Mouse (Mus musculus): ENCODE measurements at regions not wholly inside any gene's neighbourhood (a gene's known extent, or its start where the extent isn't known, plus 50 kb on each side); places are given as distances from the start of the nearest gene placed in this dataset.
"Not testable (repeated sequence)": the region's sequence is repeated elsewhere in the genome, so short reads cannot be mapped to it uniquely, and the experiment has no call there.

DNA sequence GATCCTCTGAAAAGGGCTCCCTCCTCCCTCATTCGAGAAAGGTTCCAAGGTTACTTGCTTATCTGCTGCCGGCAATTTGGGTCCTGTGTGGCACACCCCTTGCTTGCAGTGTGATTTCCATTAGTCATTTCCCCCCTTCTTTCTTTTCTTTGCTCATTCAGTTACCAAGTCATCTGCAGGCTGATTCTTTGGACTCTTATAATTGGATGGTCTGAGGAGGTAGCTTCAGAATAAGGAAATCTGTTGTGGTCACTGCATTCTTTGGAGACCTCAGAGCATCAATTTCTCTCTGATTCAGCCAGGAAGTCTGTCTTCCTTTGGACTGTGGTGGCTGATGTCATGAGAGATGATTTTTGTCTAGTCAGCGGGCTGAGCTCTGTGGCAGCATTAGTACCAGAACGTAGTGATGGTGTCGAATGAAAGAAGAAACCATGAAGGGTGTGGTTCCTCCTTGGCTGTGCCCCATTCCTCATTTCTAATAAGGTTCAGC, 91.4 kb upstream of the Mdm1 start:
- DNase-seq (ENCODE audit: low read depth): no peak

DNA sequence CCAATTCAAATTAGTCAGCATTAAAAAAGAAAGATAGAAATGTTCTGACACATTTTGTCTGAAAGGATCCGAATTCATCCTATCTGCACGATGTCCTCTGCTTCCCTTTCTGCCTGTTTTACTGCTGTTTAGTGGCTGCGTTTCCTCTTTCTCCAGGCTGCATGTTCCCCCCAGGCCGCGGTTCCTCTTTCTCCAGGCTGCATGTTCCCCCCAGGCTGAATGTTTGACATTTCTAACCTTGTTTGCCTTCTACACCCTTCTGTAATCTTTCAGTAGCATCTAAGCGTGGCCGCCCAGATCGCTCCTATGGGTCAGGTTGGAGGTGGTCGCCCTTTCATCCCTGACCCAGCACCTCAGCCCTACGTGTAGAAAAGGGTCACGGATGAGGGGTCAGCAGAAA, 89.6 kb upstream of the Mdm1 start:
- DNase-seq (ENCODE audit: low read depth): no peak

DNA sequence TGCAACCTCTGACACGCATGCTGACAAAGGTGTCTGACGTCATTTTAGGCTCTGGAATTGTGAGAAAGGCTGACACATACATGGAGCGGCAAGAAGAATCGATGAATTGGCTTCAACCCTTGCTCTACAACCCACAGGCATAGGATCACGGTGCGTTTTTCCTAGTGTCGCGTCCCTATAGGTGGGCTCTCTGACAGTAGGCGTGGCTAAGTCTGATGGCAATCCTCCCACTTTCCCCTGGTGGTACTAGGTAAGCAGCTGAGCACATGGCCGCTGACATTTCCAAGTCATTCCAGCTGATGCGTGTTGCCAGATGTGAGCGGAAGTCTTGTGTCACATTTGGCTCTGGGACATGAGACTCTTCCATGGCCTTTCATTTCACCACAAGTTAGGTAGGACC, 89.1 kb upstream of the Mdm1 start:
- DNase-seq (ENCODE audit: low read depth): no peak

DNA sequence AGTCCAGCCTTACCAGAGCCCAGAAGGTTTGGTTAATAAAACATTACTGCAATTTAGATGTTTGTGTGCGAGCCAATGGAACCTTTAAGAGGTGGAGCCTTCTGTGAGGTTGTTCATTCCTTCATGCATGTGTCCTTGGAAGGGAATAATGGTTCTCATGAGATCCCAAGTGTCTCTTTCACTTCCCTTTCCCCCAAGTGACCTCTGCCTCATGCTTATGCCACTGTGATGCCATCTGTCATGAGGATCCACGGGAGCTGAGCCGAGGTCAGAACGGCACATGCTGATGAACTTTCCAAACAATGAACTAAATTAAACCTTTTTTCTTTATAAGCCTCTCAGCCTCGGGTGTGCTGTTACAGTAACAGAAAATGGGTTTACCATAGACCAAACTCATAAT, 88.6 kb upstream of the Mdm1 start:
- DNase-seq (ENCODE audit: low read depth): no peak

DNA sequence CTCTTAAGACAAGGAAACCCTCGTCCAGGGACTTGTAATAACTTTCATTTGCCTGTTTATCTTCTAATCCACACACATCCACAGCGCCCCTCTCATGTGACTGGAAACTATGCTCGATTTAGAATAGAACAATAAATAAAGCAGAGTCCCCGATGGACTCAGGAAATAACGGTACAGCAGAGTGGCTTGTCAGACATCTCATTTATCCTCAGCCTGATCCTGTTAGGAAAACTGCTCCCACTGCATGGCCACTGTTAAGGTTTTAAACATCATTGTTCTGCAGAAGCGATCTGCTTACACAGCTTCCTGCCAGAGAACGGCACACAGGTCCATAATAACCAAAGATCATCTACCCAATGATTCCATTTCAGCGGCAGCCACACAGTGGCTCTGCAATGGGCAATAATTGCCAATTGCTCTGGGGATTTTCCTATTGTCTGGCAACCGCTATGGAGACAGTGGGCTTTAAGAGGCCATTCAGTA, 84.8 kb upstream of the Mdm1 start:
- no peak for DNase-seq (ENCODE audit: low read depth)

DNA sequence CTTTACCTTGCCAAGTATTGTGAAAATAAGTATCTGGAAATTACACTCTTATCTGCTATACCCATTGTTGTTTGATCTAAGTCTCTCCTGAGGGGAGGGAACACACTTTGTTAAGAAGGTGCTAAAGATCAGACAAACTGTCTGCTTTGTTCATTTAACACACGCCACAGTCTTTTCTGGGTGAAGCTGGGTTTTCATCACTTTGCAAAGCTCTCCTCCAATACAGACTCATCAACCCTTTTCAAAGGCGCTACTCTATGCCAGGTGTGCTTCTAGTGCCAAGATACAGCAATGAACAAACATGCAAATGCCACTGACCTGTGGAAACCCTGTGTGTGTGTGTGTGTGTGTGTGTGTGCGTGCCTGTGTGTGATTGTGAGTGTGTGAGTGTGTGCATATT, 84.1 kb upstream of the Mdm1 start:
- DNase-seq (ENCODE audit: low read depth): no peak

DNA sequence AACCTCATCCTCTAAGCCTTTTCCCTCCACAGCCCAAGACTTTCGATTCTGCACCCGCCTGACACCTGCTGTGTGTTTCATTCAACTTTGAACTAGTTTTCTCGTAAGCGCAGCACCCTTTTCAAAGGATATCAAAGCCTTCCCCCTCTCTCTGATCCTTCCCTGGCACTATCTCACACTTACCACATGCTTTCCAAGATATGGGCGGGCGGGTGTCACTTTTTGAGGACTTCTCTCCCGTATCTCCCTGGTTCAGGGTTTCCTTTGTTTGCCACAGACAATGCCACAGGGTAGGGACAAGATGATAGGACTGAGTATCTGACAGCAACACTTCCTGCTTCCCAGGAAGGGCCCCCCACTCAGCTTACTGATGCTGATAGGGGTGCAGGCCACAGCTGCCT, 76.8 kb upstream of the Mdm1 start:
- peak; percentile 77 for DNase-seq (ENCODE audit: low read depth)

DNA sequence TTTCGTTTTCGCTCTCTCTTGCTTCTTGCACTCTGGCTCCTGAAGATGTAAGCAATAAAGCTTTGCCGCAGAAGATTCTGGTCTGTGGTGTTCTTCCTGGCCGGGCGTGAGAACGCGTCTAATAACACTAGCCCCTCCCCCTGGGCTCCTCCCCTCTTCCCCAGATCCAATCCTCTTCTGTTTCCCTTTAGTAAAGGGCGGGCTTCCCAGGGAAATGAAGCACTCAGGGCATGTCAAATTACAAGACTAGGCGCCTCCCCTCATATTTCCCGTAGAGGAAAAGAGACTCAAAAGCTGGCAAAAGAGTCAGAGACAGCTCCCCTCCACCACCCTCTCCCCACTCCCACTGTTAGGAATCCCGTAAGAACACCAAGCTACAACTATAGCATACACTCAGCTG, 65.3 kb upstream of the Mdm1 start:
- not testable (repeated sequence) for DNase-seq (ENCODE audit: low read depth)

DNA sequence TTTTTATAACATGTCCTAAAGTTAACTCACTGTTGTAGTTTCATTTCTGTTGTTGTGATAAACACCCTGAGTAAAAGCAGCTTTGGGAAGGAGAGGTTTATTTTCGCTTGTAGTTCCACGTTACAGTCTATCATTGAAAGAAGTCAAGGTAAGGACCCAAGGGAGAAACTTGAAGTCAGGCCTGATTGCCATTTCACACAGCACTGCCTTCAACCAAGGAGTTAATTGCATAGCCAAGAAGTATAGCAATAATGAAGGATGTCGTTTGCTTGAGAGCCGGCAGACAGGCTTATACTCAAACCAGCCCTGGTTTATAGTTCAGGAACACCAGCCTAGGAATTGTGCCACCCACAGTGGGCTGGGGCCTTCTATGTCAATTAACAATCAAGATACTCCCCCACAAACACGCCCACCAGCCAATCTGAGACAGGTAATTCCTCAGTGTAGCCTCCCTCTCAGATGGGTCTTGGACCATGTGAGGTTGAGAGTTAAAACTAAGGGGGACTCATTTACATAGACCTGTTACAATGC, 59.9 kb upstream of the Mdm1 start:
- no peak for DNase-seq (ENCODE audit: low read depth)

DNA sequence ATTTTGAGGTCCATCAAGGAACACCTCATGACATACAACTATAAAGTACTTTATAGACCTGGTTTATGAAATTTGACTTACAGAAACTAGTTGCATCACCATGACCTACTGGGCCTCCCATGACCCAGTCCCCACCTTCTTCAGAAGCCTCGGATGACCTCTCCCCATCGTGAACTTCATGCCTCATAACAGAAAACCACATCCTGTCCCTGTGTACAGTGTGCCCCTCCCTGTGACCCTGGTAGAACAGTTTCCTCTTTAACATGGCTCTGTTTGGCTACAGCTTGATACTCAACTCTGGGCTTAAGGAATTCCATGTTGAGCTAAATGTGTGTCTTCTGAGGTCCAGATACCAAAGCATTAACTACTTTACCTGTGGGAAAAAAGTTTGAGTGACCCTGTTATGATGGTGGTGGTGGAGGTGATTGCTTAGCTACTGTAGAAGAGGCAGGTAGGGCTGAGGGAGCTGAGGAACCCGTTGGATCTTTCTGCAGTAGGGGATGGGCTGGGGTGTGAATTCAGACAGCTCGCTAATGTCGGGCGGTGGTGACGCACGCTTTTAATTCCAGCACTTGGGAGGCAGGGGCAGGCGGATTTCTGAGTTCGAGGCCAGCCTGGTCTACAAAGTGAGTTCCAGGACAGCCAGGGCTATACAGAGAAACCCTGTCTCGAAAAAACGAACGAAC, 58.4 kb upstream of the Mdm1 start:
- DNase-seq (ENCODE audit: low read depth): no peak

DNA sequence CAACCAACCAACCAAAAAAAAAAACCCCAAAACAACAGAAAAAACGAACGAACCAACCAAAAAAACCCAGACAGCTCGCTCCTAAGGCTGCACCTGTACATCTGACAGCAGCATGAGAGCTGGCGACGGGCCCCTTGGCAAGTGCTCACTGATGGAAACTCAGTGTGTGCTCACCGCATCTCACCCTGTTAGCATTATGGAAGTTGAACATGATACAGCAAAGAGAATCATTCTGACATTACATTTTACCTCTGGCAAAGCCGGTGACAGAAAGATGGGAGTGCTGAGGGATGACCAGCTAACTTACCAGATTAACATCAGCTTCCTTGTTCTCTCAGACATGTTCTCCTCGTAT, 57.9 kb upstream of the Mdm1 start:
- DNase-seq (ENCODE audit: low read depth): no peak

DNA sequence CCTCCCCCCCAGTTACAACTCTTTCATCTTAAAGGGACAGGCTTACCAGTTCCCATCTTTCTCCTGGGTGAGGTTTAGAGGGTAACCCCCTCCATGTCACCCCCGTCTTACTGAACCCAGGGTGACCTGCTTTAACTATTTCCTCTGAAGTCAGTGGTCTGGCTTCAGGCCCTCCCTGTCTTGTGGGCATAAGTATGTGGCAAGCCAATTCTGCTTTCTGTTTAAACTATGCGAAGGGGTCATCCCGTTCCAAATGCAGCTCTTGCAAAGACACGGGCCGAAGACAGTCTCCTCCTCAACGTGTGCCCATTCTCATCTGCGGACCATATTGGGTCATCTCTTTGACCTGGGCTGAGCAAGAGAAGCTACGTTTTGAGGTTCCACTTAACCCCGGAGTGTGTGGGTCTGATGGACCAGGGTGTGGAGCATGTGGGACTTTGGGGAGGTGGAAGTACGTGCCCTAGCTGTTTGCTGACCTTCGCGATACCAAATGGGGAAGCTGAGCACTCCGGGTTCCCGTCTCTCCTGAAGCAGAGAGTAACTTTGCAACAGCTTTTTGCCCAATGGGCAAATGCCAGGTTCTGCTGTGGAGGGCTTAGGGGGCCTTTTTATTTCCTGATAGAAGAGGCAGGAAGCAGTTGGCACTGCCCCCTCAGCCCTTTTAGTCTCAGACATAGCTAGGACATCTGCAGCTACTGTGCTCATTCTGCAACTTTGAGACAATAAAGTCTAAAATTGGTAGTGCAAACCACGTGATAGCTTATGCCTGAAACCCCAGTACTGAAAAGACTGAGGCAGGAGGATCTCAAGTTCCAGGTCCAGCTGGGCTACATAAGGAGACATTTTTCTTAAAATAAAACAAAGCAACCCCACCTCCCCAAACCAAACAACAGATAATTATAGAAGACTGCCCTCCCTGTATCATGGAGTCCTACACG, 56.3 kb upstream of the Mdm1 start:
- DNase-seq (ENCODE audit: low read depth): no peak

DNA sequence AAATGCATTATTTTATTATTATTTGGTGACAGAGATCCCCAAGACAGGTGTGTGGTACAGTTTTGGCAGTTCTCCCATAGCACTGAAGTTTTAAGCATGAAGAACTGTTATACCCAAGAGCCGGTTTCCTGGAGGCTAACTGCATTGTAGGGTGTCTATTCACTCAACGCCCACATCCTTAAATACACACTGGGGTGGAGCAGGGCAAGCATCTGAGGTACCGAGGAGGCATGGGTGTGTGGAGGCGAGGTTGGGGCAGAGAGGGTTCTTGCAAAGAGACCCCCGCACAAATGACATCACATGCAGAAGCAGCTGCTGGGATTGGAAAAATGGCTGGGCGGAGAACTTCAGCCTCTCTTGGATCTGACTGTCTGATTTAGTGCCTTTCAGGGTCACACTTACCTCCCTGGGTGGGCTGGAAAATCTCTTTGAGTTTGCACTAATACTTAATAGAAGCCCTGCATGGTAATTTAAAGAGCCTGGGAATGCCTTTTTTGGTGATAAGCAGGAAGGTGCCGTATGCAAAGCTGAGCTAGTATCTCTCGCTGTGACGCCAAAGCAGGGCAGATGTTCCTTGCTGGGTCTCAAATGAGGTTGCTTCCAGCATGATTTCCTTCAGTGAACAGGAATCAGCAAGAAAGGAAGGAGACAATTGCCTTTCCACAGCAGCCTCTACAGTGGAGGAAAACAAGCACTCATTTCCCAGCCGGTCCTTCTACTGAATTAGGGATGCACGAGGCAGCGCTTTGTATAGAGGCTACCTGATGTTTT, 53.9 kb upstream of the Mdm1 start:
- no peak for DNase-seq (ENCODE audit: low read depth)

DNA sequence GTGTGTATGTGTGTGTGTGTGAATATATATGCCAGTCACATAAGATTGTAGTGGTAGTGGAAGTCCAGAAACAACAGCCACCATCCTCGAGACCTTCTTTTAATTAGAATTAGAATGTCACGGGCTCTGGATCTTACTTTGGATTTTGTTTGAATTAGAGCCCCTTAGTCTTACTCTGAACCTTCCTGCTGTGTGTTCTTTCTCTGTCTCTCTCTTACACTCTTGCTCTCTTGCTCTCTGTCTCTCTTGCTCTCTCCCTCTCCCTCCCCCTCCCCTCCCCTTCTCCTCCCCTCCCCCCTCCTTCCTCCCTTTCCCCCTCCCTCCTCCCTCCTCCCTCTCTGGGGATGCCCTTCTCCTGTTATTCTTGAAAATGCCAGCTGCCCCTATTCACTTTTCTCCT, 53.1 kb upstream of the Mdm1 start:
- no peak for DNase-seq (ENCODE audit: low read depth)

DNA sequence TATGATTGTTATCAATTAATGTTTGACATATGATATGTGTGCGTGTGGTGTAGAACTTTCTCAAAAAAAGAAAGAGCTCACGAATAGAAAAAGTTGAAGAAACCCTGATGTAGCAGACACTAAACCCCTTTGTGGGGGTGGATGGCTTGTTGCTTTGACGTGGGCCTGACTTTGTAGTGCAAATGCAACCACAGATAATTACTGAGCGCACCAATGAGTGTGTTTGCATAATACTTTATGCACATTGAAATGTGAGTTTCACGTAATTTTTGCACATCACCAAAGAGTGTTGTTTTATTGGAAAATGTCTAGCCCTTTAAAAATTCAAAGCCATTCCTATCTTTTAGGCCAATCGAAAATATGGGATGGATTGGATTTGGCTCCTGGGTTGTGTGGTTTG, 51.7 kb upstream of the Mdm1 start:
- no peak for DNase-seq (ENCODE audit: low read depth)

DNA sequence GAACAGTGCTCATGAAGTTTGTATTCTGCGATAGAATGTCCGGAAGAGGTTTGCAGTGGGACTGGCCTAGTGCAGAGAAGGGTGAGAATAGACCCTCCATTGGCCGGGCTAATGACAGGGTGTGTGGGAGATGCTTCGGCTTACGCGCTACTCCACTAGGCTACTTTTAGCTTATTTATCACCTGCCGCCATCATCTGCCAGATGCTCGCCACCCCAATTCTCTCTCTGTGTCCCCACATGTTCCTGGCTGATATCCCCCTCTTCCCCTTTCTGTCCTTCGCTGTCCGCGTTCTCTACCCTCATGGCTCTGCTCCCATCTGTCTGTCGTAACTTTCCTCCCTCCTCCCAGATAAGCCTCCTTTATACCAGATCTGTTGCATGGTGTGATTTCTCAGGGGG, 50.1 kb upstream of the Mdm1 start:
- DNase-seq (ENCODE audit: low read depth): no peak

Data from c-Kit-positive CD71-positive TER-119-negative erythroid progenitor cells, embryonic 14.5 days (primary cell).